Mouse (Mus musculus) leukemia stem cell, adult 10-12 weeks (primary cell): ENCODE measurements around the gene Kcnj4. TPM values are rescaled to one million over a fixed set of nuclear protein-coding genes. Genes with fewer than 3 reads are reported as not detected.

Experiments used
- polyA plus RNA-seq: library from polyadenylated mRNA; stranded (reverse); fragments of >175 nt; gene quantifications from 2 replicates; pipeline ENCODE4 v1.2.3, GENCODE M21; 2012; ENCODE audit warnings: low replicate concordance

Kcnj4 gene
- not detected in 2 replicates for polyA plus RNA-seq

GRCm38 (mm10) chr15:79504707-79505452, at the start of gene Kcnj4:
Kcnj4 (minus strand) TSS chr15:79505241.

DNA sequence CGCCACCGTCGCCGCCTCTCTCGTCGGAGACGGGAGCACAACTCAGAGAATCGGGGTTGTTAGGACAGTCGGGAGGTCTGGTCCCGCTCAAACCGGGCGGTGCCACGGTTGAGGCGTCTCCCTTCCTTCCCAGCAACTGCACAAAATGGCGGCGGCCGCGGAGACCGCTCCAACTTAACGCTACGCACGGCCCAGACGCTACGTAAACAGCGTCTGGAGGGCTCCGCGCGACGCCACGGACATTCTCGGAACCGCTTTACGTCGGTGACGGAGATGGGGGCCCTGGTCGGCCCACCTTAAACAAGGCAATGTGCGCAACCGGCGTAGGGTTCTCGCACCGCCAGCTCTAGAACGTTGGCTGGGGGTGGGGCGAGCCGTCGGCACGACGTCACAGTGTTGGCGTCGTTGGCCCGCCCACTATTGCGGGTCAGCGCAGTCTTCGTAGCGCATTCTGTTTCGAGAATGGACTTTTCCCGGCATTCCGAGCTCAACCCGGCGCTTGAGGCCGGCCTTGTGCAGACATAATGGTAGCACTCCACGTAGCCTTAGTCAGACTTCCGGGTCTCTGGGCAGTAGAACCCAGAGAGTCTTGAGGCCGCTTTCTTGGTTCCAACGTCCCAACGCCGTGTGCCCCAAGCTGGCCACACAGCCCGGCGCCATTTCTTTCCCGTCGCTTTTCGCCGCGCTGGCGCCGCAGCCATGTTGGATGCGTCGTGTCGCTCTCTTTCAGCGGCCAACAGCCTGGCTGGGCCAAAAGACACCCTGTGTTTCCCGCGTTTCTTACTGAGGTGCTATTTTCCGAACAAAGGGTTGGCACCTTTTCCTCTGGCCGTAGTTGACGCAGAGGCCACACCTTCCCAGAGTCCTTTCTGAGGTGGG, 41.6 kb upstream of the Kcnj4 start, which contains the start of gene Ddx17:
Gene Ddx17, minus strand, starts transcription at position 332 of the 879 bp plus-strand sequence.

GRCm38 (mm10) chr15:79516171-79517096, 11.4 kb upstream of the Kcnj4 start, which contains the start of gene Kdelr3:
Kdelr3 (plus strand) TSS chr15:79516411.

GRCm38 (mm10) chr15:79455106-79455810, 49.8 kb downstream of the Kcnj4 start, which contains the start of gene Csnk1e:
Csnk1e (minus strand) TSS chr15:79455566.

Other genes starting within 250 kb of the Kcnj4 start
- gene Baiap2l2, start 219.7 kb downstream of the Kcnj4 start, polyA plus RNA-seq, result 0.08 TPM in 1 of 2 replicates, not detected in the other
- gene Pla2g6, start 176.9 kb downstream of the Kcnj4 start, polyA plus RNA-seq, result 54.7 and 64.1 TPM in 2 replicates
- gene Maff, start 158.6 kb downstream of the Kcnj4 start, polyA plus RNA-seq, result 2.2 and 2.7 TPM in 2 replicates
- gene Tmem184b, start 101.7 kb downstream of the Kcnj4 start, polyA plus RNA-seq, result 53.1 and 68.5 TPM in 2 replicates
- gene Csnk1e, start 49.7 kb downstream of the Kcnj4 start, polyA plus RNA-seq, result 30.9 and 51.5 TPM in 2 replicates
- 0.20 TPM in 1 of 2 replicates, not detected in the other for gene Kdelr3, start 11.2 kb upstream of the Kcnj4 start, polyA plus RNA-seq
- gene Ddx17, start 41.5 kb upstream of the Kcnj4 start, polyA plus RNA-seq, result 56.6 and 58.3 TPM in 2 replicates
- gene Dmc1, start 99.9 kb upstream of the Kcnj4 start, polyA plus RNA-seq, result not detected in 2 replicates
- 0.03 and 0.14 TPM in 2 replicates for gene Fam227a, start 153.7 kb upstream of the Kcnj4 start, polyA plus RNA-seq
- gene Cby1, start 154.0 kb upstream of the Kcnj4 start, polyA plus RNA-seq, result 82.1 and 89.2 TPM in 2 replicates
- 99.5 and 101 TPM in 2 replicates for gene Tomm22, start 165.6 kb upstream of the Kcnj4 start, polyA plus RNA-seq
- 70.7 and 83.5 TPM in 2 replicates for gene Josd1, start 182.7 kb upstream of the Kcnj4 start, polyA plus RNA-seq
- 113 and 151 TPM in 2 replicates for gene Gtpbp1, start 185.6 kb upstream of the Kcnj4 start, polyA plus RNA-seq
- gene Sun2, start 237.3 kb upstream of the Kcnj4 start, polyA plus RNA-seq, result 58.0 and 63.2 TPM in 2 replicates